Mouse (Mus musculus) kidney, postnatal 36 days (tissue): ENCODE data around the gene Mettl16.
A peak's percentile ranks its signal among the peaks of the same experiment; 100 is the strongest.

Experiments
- DNase-seq, 2 experiments: peaks; one replicate each; pipeline ENCODE4 v3.0.0; 2021 to 2022; ENCODE audit warnings: mixed read lengths in 2 of 2

Mettl16 gene

GRCm38 (mm10) chr11:74832503-74833143, 62.0 kb downstream of the Mettl16 start:
- peak; percentile 70 to 80 for DNase-seq

GRCm38 (mm10) chr11:74833536-74834358, 63.1 kb downstream of the Mettl16 start:
- DNase-seq = peak; percentile 47

- DNase-seq = no peak
These were observed 63.7 kb downstream of the Mettl16 start for GRCm38 (mm10) chr11:74834359-74834638.

- peak in 1 of 2 experiments; percentile 32 for DNase-seq
These were observed 64.1 kb downstream of the Mettl16 start for GRCm38 (mm10) chr11:74834650-74835277.

DNA sequence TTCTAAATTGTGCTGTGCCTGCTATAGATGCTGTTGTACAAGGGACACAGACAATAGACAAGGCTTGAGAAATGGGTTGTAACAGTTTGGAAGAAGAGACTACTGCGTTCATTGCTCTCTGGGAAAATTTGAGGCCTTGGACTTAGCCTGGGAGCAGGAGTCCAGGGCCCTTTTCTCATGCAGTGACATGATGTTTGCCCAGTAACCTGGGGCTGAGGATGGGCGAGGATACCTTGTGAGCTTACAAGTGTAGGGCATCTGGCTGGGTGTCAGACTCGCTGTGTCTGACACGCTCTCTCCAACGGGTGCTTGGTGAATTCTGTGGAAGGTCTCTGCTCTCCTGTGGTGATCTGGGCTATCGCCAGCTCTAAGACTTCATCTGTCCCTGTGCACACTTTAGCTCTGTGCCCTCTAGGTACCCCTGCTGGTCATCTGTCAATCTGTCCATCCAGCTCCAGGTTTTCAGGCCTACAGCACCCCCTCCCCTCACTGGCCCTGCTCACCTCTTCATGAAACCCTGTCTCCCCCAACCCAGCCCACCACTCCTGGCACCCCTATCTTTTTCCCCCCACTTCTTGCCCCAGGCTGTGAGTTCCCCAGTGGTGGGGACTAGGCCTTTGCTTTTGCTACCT, 65.1 kb downstream of the Mettl16 start:
- no peak for DNase-seq

- DNase-seq = no peak
These were observed 65.8 kb downstream of the Mettl16 start for GRCm38 (mm10) chr11:74836225-74837055.

GRCm38 (mm10) chr11:74837056-74837693, 66.5 kb downstream of the Mettl16 start:
- DNase-seq = no peak

- peak; percentile 98 for DNase-seq
These were observed 67.2 kb downstream of the Mettl16 start for GRCm38 (mm10) chr11:74837694-74838431.

GRCm38 (mm10) chr11:74838441-74838840, 67.8 kb downstream of the Mettl16 start:
- peak; percentile 97 for DNase-seq

DNA sequence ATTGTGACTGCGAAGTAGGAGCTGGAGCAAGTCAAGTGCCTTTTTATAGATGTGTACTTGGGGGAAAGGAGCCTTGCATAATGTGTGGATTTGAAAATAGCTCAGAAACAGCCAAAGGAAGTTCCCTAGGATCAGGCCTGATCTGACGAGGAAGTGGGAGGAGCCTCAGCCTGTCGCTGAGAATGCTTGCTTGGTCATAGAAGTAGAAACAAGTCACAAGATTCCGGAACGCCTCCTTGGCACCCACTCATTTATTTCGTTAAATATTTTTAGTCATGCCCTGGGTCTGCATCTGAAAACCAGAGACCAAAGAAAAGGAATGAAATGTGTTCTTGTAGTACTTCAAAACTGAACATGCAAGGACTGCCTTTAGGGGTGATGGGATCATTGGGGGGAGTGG, 68.3 kb downstream of the Mettl16 start:
- DNase-seq = peak; percentile 92 to 96

- no peak for DNase-seq
These were observed 69.5 kb downstream of the Mettl16 start for GRCm38 (mm10) chr11:74839860-74840715.

- DNase-seq = no peak
These were observed 70.1 kb downstream of the Mettl16 start for GRCm38 (mm10) chr11:74840739-74841138.

DNA sequence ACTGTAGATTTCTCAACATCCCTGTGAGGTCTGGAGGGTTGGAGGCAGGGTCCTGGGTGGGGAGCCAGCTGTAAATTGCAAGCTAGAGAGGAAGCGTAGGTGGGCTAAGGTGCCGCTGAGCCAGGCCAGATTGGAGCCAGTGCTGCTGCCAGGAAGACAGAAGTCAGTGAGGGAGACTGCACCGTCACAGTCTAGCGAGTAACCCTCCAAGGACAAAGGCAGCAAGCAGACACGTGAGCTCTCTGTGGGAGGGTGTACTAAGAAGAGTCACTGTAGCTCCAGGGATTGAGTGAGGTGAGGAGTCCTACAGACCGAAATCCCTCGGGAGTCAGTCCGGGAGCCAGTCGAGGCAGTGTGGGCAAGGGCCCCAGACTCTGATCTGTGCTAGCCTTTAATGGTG, 70.7 kb downstream of the Mettl16 start:
- peak; percentile 82 to 89 for DNase-seq

DNA sequence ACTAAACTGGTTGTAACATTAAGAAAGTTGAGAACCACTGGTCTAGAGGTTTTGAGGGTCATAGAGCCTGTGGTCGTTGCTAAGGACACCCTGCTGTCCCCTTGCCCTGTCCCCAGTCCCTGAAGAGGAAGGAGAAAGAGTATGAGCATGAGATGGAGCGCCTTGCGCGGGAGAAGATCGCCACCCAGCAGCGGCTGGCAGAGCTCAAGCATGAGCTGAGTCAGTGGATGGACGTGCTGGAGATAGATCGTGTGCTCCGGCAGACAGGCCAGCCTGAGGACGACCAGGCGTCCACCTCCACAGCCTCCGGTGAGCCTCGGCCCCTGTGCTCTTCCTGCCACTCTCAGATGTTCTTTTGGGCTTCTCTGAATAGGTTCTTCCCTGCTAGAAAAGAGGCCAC, 71.4 kb downstream of the Mettl16 start:
- no peak for DNase-seq

- no peak for DNase-seq
These were observed 72.2 kb downstream of the Mettl16 start for GRCm38 (mm10) chr11:74842656-74843434.

DNA sequence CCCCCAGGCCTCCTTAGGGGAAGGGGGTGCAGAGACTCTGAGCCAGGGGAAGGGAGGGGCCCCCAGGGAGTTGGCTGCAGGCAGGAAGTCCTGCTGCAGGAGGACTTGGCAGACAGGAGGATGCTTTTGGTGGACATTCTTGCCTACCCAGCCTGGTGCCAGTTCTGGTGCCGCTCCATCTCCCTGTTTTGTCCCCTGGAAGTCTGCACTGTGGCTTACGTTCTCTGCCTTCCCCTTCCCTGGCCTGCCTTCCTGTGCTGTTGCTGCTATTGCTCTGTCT, 72.7 kb downstream of the Mettl16 start:
- peak; percentile 53 to 60 for DNase-seq

- no peak for DNase-seq
These were observed 73.1 kb downstream of the Mettl16 start for GRCm38 (mm10) chr11:74843761-74844160.

GRCm38 (mm10) chr11:74845784-74846183, 75.2 kb downstream of the Mettl16 start:
- DNase-seq = no peak

GRCm38 (mm10) chr11:74847919-74848521, 77.4 kb downstream of the Mettl16 start:
- peak; percentile 89 to 92 for DNase-seq
